Mouse (Mus musculus) limb, embryonic 14.5 days (tissue): Measurements from ENCODE around the gene Map3k15. TPM values are rescaled to one million over a fixed set of nuclear protein-coding genes. Genes with fewer than 3 reads are reported as not detected.

Source experiments
- ATAC-seq: fragments of 200-750 bp; cut with Nextera tagmentation; 2 replicates; pipeline ENCODE4 v1.8.0; 2017; ENCODE audit warnings: low read depth, moderate number of reproducible peaks, moderate TSS enrichment; ENCODE audit not compliant: low FRiP score
- DNase-seq: peaks from one replicate; pipeline ENCODE4 v3.0.0-alpha.2; 2015; ENCODE audit warnings: low spot score
- H3K27ac ChIP-seq: fragments of 300-500 bp; sonication (generic); replicated peaks from 2 replicates; pipeline ENCODE4 v1.5.1; 2014; ENCODE audit warnings: low read depth, mild to moderate bottlenecking, low read length, moderate library complexity, mixed read lengths
- H3K27me3 ChIP-seq: fragments of 300-500 bp; sonication (generic); 2 replicates; pipeline ENCODE4 v1.6.1; 2014; ENCODE audit warnings: low read length, mixed read lengths; ENCODE audit not compliant: control insufficient read depth, insufficient read depth
- H3K36me3 ChIP-seq: fragments of 300-500 bp; sonication (generic); 2 replicates; pipeline ENCODE4 v1.6.1; 2014; ENCODE audit warnings: mild to moderate bottlenecking, low read length, moderate library complexity, mixed read lengths; ENCODE audit not compliant: control insufficient read depth, insufficient read depth
- H3K4me1 ChIP-seq: fragments of 300-500 bp; sonication (generic); 2 replicates; pipeline ENCODE4 v1.6.1; 2014; ENCODE audit warnings: antibody characterized with exemption, low read length, mixed read lengths; ENCODE audit not compliant: control insufficient read depth, insufficient read depth
- H3K4me2 ChIP-seq: fragments of 300-500 bp; sonication (generic); replicated peaks from 2 replicates; pipeline ENCODE4 v1.6.1; 2014; ENCODE audit warnings: low read depth, mild to moderate bottlenecking, low read length, moderate library complexity; ENCODE audit not compliant: severe bottlenecking
- H3K4me3 ChIP-seq: fragments of 300-500 bp; sonication (generic); replicated peaks from 2 replicates; pipeline ENCODE4 v1.5.1; 2014; ENCODE audit warnings: low read length
- H3K9ac ChIP-seq: fragments of 300-500 bp; sonication (generic); 2 replicates; pipeline ENCODE4 v1.6.1; 2014; ENCODE audit warnings: mild to moderate bottlenecking, low read depth, low read length, moderate library complexity; ENCODE audit not compliant: severe bottlenecking
- H3K9me3 ChIP-seq: fragments of 300-500 bp; sonication (generic); 2 replicates; pipeline ENCODE4 v1.6.1; 2016; ENCODE audit warnings: low read length; ENCODE audit not compliant: control insufficient read depth
- POLR2A ChIP-seq: fragments of 200-500 bp; IDR thresholded peaks from 2 replicates; pipeline ENCODE4 v1.8.0; 2012; ENCODE audit warnings: inconsistent platforms, mild to moderate bottlenecking, moderate library complexity, borderline replicate concordance; ENCODE audit not compliant: insufficient read depth, insufficient read length; ENCODE audit errors: extremely low read depth
- whole genome bisulfite sequencing: fragments of 180-500 bp; shearing (Covaris S2); extraction: QIAGEN DNeasy Blood & Tissue Kit; methylation state at CpG from one replicate; pipeline ENCODE4 v1.1.7; 2014; 5-methylcytosine and 5-hydroxymethylcytosine counted together
- polyA plus RNA-seq, 2 experiments: library from polyadenylated mRNA; depleted of rRNA in 1 of 2; stranded (reverse) in 1 of 2; unstranded in 1 of 2; fragments of >200 nt; fragmentation: Nextera tagmentation in 1 of 2; extraction: Ambion mirVana in 1 of 2; gene quantifications; 2 replicates each; pipeline versions ENCODE4 v1.2.1 to v1.2.3; 2012 to 2014

Map3k15 gene
- polyA plus RNA-seq, 2 experiments: 0.14 to 0.89 TPM

GRCm38 (mm10) chrX:160054643-160055042 is 66.4 kb downstream of the Map3k15 start:
- Histone ChIP-seq H3K4me1 (no peaks in the 10 kb centered on the region), H3K4me3 (no peak overlapping the region), H3K9ac (no peak overlapping the region), H3K27ac (no peak overlapping the region), H3K27me3 (no peaks in the 10 kb centered on the region), H3K36me3 (no peaks in the 10 kb centered on the region), H3K9me3 (no peaks in the 10 kb centered on the region), H3K4me2 (no peak overlapping the region)
- ATAC-seq: no peak
- WGBS: 83% methylated on average over 5 of the region's 5 CpGs
- TF ChIP-seq POLR2A: no peak
- no peak for DNase-seq

GRCm38 (mm10) chrX:160091973-160092372 is 103.7 kb downstream of the Map3k15 start:
- no peaks in the 10 kb centered on the region for H3K9me3 ChIP-seq
- no peaks in the 10 kb centered on the region for H3K27me3 ChIP-seq
- 66% methylated on average over 1 of the region's 1 CpGs for WGBS
- H3K27ac ChIP-seq: no peak overlapping the region
- H3K36me3 ChIP-seq: no peaks in the 10 kb centered on the region
- H3K9ac ChIP-seq: no peak overlapping the region
- ATAC-seq: no peak
- DNase-seq: no peak
- TF ChIP-seq POLR2A: no peak
- no peak overlapping the region for H3K4me2 ChIP-seq
- no peaks in the 10 kb centered on the region for H3K4me1 ChIP-seq
- H3K4me3 ChIP-seq: no peak overlapping the region

GRCm38 (mm10) chrX:160107817-160108216 is 119.6 kb downstream of the Map3k15 start:
- 55% methylated on average over 4 of the region's 4 CpGs for WGBS
- DNase-seq (no peak), ATAC-seq (no peak)
- H3K27me3 ChIP-seq: no peaks in the 10 kb centered on the region
- H3K9me3 ChIP-seq: no peaks in the 10 kb centered on the region
- H3K36me3 ChIP-seq: no peaks in the 10 kb centered on the region
- no peaks in the 10 kb centered on the region for H3K4me1 ChIP-seq
- no peak overlapping the region for H3K9ac ChIP-seq
- TF ChIP-seq POLR2A: no peak
- H3K4me2 ChIP-seq: no peak overlapping the region
- no peak overlapping the region for H3K4me3 ChIP-seq
- no peak overlapping the region for H3K27ac ChIP-seq

- Histone ChIP-seq H3K36me3 (no peaks in the 10 kb centered on the region; the same call in 1 of the 2 replicates), H3K27me3 (no peaks in the 10 kb centered on the region; the same call in none of the 2 replicates), H3K9ac (no peak overlapping the region), H3K27ac (no peak overlapping the region), H3K4me3 (no peak overlapping the region), H3K4me2 (no peak overlapping the region), H3K4me1 (no peaks in the 10 kb centered on the region), H3K9me3 (no peaks in the 10 kb centered on the region)
- ATAC-seq: no peak
- DNase-seq: no peak
- TF ChIP-seq POLR2A: no peak
- WGBS: 88% methylated on average over 1 of the region's 1 CpGs
Observed at GRCm38 (mm10) chrX:160113777-160114176, 125.5 kb downstream of the Map3k15 start.

GRCm38 (mm10) chrX:160116074-160116473 is 127.8 kb downstream of the Map3k15 start:
- no peak for TF ChIP-seq POLR2A
- Histone ChIP-seq H3K9ac (no peak overlapping the region), H3K9me3 (no peaks in the 10 kb centered on the region), H3K4me3 (no peak overlapping the region), H3K36me3 (no peaks in the 10 kb centered on the region; the same call in 1 of the 2 replicates), H3K27ac (no peak overlapping the region), H3K4me2 (no peak overlapping the region), H3K27me3 (no peaks in the 10 kb centered on the region; the same call in none of the 2 replicates), H3K4me1 (no peaks in the 10 kb centered on the region)
- DNase-seq (no peak), ATAC-seq (no peak)

GRCm38 (mm10) chrX:160116658-160117057 is 128.4 kb downstream of the Map3k15 start:
- H3K4me2 ChIP-seq: no peak overlapping the region
- H3K9ac ChIP-seq: no peak overlapping the region
- H3K27me3 ChIP-seq: no peaks in the 10 kb centered on the region; the same call in none of the 2 replicates
- DNase-seq: peak; percentile 36
- TF ChIP-seq POLR2A: no peak
- no peaks in the 10 kb centered on the region for H3K9me3 ChIP-seq
- peak; percentile 63 for ATAC-seq
- 87% methylated on average over 3 of the region's 3 CpGs for WGBS
- H3K36me3 ChIP-seq: peaks cover 5% of the 10 kb centered on the region
- no peak overlapping the region for H3K4me3 ChIP-seq
- H3K27ac ChIP-seq: no peak overlapping the region
- no peaks in the 10 kb centered on the region for H3K4me1 ChIP-seq
